Mouse (Mus musculus) c-Kit-positive CD71-positive TER-119-positive erythroid progenitor cells, embryonic 14.5 days (primary cell): ENCODE measurements at regions not wholly inside any gene's neighbourhood (a gene's known extent, or its start where the extent isn't known, plus 50 kb on each side); places are given as distances from the start of the nearest gene placed in this dataset.

ENCODE experiments used
- DNase-seq: peaks from one replicate; pipeline ENCODE4 v3.0.0-alpha.2; 2013; ENCODE audit warnings: low spot score

GRCm38 (mm10) chr2:133362693-133363443 is 189.1 kb upstream of the Bmp2 start:
- no peak for DNase-seq

GRCm38 (mm10) chr2:133371490-133372215 is 180.3 kb upstream of the Bmp2 start:
- no peak for DNase-seq

- peak; percentile 50 for DNase-seq
Measured at GRCm38 (mm10) chr2:133373543-133373942, 178.4 kb upstream of the Bmp2 start.

GRCm38 (mm10) chr2:133381054-133381453 is 170.9 kb upstream of the Bmp2 start:
- DNase-seq: peak; percentile 11

GRCm38 (mm10) chr2:133383135-133383920 is 168.6 kb upstream of the Bmp2 start:
- DNase-seq: no peak

GRCm38 (mm10) chr2:133385297-133385696 is 166.7 kb upstream of the Bmp2 start:
- DNase-seq: no peak

GRCm38 (mm10) chr2:133387349-133387748 is 164.6 kb upstream of the Bmp2 start:
- DNase-seq: no peak

GRCm38 (mm10) chr2:133392298-133392697 is 159.7 kb upstream of the Bmp2 start:
- DNase-seq: no peak

GRCm38 (mm10) chr2:133397566-133397965 is 154.4 kb upstream of the Bmp2 start:
- no peak for DNase-seq

GRCm38 (mm10) chr2:133399059-133399690 is 152.8 kb upstream of the Bmp2 start:
- peak; percentile 48 for DNase-seq

- no peak for DNase-seq
Measured at GRCm38 (mm10) chr2:133400963-133401362, 151.0 kb upstream of the Bmp2 start.

GRCm38 (mm10) chr2:133416990-133417581 is 134.9 kb upstream of the Bmp2 start:
- DNase-seq: no peak

GRCm38 (mm10) chr2:133419686-133420303 is 132.2 kb upstream of the Bmp2 start:
- DNase-seq: no peak

- DNase-seq: no peak
Measured at GRCm38 (mm10) chr2:133425538-133425937, 126.4 kb upstream of the Bmp2 start.

- no peak for DNase-seq
Measured at GRCm38 (mm10) chr2:133427039-133427438, 124.9 kb upstream of the Bmp2 start.

- DNase-seq: peak; percentile 54
Measured at GRCm38 (mm10) chr2:133429369-133430062, 122.4 kb upstream of the Bmp2 start.

GRCm38 (mm10) chr2:133430741-133431438 is 121.1 kb upstream of the Bmp2 start:
- peak; percentile 67 for DNase-seq

GRCm38 (mm10) chr2:133432141-133432813 is 119.7 kb upstream of the Bmp2 start:
- no peak for DNase-seq
